Mouse (Mus musculus) forebrain, embryonic 14.5 days (tissue): ENCODE results near the gene Gm2007. TPM values are rescaled to one million over a fixed set of nuclear protein-coding genes. Genes with fewer than 3 reads are reported as not detected.
"Not testable (repeated sequence)": the region's sequence is repeated elsewhere in the genome, so short reads cannot be mapped to it uniquely, and the experiment has no call there.

ENCODE experiments used
- ATAC-seq: fragments of 200-750 bp; cut with Nextera tagmentation; 2 replicates; pipeline ENCODE4 v1.8.0; 2017; ENCODE audit warnings: mild to moderate bottlenecking, moderate library complexity
- DNase-seq: peaks from one replicate; pipeline ENCODE4 v3.0.0-alpha.2; 2015; ENCODE audit warnings: low spot score
- H3K27ac ChIP-seq: fragments of 300-500 bp; sonication (generic); 2 replicates; pipeline ENCODE4 v1.5.1; 2014; ENCODE audit warnings: low read depth, mild to moderate bottlenecking, control low read depth, low read length, moderate library complexity
- H3K27me3 ChIP-seq: fragments of 300-500 bp; sonication (generic); replicated peaks from 2 replicates; pipeline ENCODE4 v1.6.1; 2014; ENCODE audit warnings: low read length, control low read depth, mixed read lengths; ENCODE audit not compliant: control insufficient read depth, insufficient read depth
- H3K36me3 ChIP-seq: fragments of 300-500 bp; sonication (generic); 2 replicates; pipeline ENCODE4 v1.6.1; 2014; ENCODE audit warnings: low read length, control low read depth; ENCODE audit not compliant: control insufficient read depth, insufficient read depth
- H3K4me1 ChIP-seq: fragments of 300-500 bp; sonication (generic); 2 replicates; pipeline ENCODE4 v1.6.1; 2014; ENCODE audit warnings: antibody characterized with exemption, low read length, control low read depth; ENCODE audit not compliant: control insufficient read depth, insufficient read depth
- H3K4me2 ChIP-seq: fragments of 300-500 bp; sonication (generic); 2 replicates; pipeline ENCODE4 v1.6.1; 2014; ENCODE audit warnings: mild to moderate bottlenecking, control low read depth, low read length
- H3K4me3 ChIP-seq: fragments of 300-500 bp; sonication (generic); 2 replicates; pipeline ENCODE4 v1.5.1; 2014; ENCODE audit warnings: low read depth, low read length, control low read depth
- H3K9ac ChIP-seq: fragments of 300-500 bp; sonication (generic); 2 replicates; pipeline ENCODE4 v1.6.1; 2014; ENCODE audit warnings: mild to moderate bottlenecking, low read length, control low read depth, moderate library complexity
- H3K9me3 ChIP-seq: fragments of 300-500 bp; sonication (generic); replicated peaks from 2 replicates; pipeline ENCODE4 v1.6.1; 2016; ENCODE audit warnings: low read length, control low read depth, mixed read lengths; ENCODE audit not compliant: control insufficient read depth
- WGBS: fragments of 180-500 bp; shearing (Covaris S2); extraction: QIAGEN DNeasy Blood & Tissue Kit; methylation state at CpG from one replicate; pipeline ENCODE4 v1.1.7; 2014; 5-methylcytosine and 5-hydroxymethylcytosine counted together
- polyA plus RNA-seq: library from polyadenylated mRNA; unstranded; fragments of >200 nt; fragmentation: Nextera tagmentation; extraction: Ambion mirVana; gene quantifications from 2 replicates; pipeline ENCODE4 v1.2.1, GENCODE M21; 2014

Gene Gm2007
- not detected in 2 replicates for polyA plus RNA-seq

DNA sequence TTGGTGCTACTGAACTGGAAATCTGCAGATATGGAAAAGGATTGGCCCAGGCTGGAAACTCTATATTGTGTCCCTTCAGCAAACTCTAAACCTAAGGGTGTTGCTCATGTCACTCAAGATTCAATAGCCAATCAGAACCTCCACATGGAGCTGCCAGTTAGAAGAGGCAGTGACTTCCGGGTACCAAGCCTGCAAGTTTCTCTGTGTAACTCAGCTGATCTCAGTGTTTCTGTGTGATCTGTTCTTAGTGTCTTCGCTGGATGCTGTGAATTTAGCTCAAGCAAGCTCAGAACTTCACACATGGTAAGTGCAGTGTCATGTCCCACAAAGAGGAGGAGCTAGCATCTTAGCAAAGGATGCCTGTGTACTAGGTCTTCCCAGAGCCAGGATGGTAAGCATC lies at the start of gene Gm2007:
Gene Gm2007 (plus strand): TSS at position 301 of the 400 bp plus-strand sequence.
- H3K27me3 ChIP-seq, ATAC-seq, H3K4me2 ChIP-seq, H3K9ac ChIP-seq, DNase-seq, H3K4me1 ChIP-seq, H3K27ac ChIP-seq, H3K36me3 ChIP-seq, H3K4me3 ChIP-seq, H3K9me3 ChIP-seq: not testable (repeated sequence)
- no CpG with 5 or more reads among the region's 2 CpGs for WGBS

DNA sequence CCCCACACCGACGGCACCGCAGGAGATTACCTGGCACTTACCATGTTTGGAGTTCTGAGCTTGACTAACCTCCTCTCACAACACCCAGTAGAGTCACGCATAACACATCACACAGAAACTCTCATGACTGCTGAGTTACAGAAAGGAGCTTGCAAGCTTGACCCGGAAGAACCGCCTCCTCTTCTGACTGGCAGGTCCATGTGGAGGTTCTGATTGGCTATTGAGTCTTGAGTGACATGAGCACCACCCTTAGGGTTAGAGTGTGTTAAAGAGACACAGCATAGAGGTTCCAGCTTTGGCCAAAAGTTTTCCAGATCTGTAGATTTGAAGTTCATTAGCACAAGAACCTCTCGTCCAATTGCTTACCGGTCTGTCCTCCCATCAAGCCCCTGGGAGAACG lies 37.8 kb upstream of the Gm2007 start, which contains the start of gene Zfp969:
Gene Zfp969 (minus strand): TSS at position 101 of the 400 bp plus-strand sequence.
- no CpG with 5 or more reads among the region's 9 CpGs for WGBS
- H3K27me3 ChIP-seq, H3K4me2 ChIP-seq, H3K36me3 ChIP-seq, DNase-seq, H3K9me3 ChIP-seq, H3K4me3 ChIP-seq, H3K9ac ChIP-seq, ATAC-seq, H3K27ac ChIP-seq, H3K4me1 ChIP-seq: not testable (repeated sequence)

DNA sequence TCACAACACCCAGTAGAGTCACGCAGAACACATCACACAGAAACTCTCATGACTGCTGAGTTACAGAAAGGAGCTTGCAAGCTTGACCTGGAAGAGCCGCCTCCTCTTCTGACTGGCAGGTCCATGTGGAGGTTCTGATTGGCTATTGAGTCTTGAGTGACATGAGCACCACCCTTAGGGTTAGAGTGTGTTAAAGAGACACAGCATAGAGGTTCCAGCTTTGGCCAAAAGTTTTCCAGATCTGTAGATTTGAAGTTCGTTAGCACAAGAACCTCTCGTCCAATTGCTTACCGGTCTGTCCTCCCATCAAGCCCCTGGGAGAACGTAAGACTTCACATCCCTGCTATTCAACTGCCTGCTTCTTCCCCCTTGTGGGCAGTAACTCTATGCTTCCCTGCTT lies 59.7 kb downstream of the Gm2007 start, which contains the start of gene Gm14288:
Gene Gm14288 (minus strand): TSS at position 101 of the 400 bp plus-strand sequence.
- H3K9me3 ChIP-seq, H3K9ac ChIP-seq, H3K4me3 ChIP-seq, DNase-seq, ATAC-seq, H3K27me3 ChIP-seq, H3K36me3 ChIP-seq, H3K27ac ChIP-seq, H3K4me2 ChIP-seq, H3K4me1 ChIP-seq: not testable (repeated sequence)
- WGBS = no CpG with 5 or more reads among the region's 6 CpGs

Other genes starting within 250 kb of the Gm2007 start
- not detected in 2 replicates for gene Gm11007, start 97.6 kb upstream of the Gm2007 start, polyA plus RNA-seq
- gene Zfp969, start 37.9 kb upstream of the Gm2007 start, polyA plus RNA-seq = 10.3 and 20.3 TPM in 2 replicates
- gene Gm14288, start 59.6 kb downstream of the Gm2007 start, polyA plus RNA-seq = 2.5 and 4.7 TPM in 2 replicates
- gene Gm6710, start 127.7 kb downstream of the Gm2007 start, polyA plus RNA-seq = 33.0 and 35.6 TPM in 2 replicates
- 1.9 and 2.4 TPM in 2 replicates for gene Zfp966, start 189.6 kb downstream of the Gm2007 start, polyA plus RNA-seq
- gene Gm2026, start 223.8 kb downstream of the Gm2007 start, polyA plus RNA-seq = 24.1 and 24.6 TPM in 2 replicates